Mouse (Mus musculus) T-cell, adult 2 months (primary cell): ENCODE measurements at regions not wholly inside any gene's neighbourhood (a gene's known extent, or its start where the extent isn't known, plus 50 kb on each side); places are given as distances from the start of the nearest gene placed in this dataset.

Experiments
- DNase-seq: peaks from one replicate; pipeline ENCODE4 v3.0.0; 2022; ENCODE audit warnings: low spot score

DNA sequence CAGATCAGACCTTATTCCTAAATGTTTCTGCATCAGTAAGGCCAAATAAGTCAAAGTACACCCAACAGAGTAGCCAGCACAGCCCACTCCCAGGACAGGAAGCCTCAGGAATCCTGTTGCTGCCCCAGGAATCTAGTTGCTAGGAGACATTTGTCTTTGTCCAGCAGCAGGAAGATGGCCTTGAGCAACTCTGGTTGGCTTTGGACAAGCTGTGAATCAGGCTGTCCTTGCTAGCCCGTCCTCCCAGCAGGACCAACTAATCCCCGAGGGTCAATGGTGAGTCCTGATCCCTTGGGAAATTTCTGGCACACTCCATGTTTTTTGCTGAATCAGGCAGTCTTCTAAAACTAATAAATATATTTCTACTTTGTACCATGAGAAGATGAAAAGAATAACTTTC lies 317.1 kb downstream of the Mtx2 start:
- DNase-seq: no peak

DNA sequence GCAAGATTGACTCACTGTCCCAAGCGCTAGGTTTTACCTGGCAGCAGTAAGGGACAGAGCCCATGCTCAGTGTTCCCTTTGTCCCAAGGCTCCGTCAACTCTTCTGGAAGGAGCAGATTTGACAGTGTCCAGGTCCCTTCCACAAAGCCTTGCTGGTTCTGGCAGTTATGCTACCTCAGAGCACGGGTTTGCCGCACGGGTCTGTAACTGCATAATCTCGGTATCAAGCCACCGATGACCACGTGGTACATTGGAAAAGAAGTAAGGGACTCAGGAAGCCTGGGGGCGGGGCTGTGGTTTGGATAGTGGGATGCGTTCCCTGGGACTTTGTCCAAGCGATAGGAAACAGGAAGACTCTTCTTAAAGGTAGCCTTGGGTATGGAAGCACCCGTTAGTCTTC lies 319.3 kb downstream of the Mtx2 start:
- DNase-seq: no peak

DNA sequence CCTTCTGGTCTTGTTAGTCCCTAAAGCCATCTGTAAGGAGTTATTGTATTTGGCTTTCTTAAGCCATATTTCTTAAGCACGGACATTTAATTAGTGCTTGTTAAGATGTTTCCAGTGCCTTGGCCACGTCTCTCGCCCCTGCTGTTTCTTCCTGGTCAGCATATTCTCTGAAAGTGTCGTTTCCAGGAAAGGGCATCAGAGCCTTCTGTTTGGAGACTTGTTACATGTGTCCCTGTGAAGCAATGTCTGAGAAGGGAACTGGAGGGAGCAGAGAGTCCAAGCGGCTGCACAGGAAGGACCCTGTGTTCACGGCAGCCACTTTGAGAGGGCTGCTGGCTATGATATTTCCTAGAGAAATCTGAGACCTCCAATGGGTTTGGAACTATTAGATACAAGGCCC lies 320.7 kb downstream of the Mtx2 start:
- no peak for DNase-seq

DNA sequence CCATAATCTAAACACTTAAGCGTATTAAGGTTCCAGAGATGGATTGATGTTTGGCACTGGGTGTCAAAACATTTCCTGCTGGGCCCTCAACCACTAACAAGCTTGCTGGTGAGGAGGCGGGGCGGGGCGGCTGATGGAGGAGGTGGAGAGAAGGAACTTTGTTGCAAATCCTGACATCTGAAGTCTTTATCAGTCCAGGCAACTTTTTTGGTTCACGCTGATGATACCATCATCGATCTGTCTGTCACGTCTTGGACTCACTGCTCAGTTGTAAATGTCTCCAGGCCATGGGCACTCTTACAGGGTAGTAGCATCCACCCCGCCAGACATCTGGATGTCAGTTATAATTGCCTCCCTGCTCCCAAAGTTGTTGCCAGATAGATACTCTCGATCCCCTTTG lies 321.8 kb downstream of the Mtx2 start:
- no peak for DNase-seq

- peak; percentile 52 for DNase-seq
Measured at GRCm38 (mm10) chr2:75147967-75148366, 322.4 kb downstream of the Mtx2 start.

- DNase-seq: no peak
Measured at GRCm38 (mm10) chr2:75149036-75149435, 323.4 kb downstream of the Mtx2 start.

DNA sequence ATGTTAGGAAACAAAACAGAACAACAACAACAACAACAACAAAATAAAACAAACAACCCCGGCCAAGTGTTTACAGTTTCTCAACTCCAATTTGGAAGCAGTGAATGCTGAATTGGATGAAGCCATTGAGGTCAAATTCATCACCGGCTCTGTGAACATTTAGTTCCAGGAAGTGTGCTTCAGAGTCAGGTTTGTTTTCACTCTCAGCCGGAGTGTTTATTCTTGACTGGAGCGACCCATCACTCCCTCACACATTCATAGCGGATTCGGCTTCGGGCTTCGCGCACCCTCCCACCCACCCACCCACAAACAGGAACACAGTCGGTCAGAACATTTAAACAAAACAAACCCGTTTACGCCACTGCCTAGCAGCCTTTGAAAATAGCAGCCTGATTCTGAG lies 324.0 kb downstream of the Mtx2 start:
- DNase-seq: no peak

GRCm38 (mm10) chr2:75150986-75151385 lies 325.4 kb downstream of the Mtx2 start:
- peak; percentile 54 for DNase-seq

DNA sequence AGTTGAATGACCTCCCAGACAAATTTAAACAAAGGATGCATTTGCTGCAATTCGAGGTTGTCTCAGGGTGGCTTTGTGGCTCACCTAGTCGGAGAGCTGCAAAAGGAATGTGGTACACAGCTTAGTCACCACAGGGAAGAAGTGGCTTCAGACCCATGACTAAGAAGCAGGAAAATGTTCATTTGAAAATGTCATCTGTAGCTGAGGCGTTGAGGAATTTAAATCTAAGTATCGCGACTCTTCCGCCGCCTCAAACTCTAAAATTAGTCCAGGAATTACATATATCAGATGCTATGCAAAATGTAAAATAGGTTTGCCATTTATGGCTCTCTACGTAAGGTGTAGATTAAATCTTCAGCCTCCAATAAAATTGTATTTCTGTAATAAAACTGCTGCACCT lies 325.9 kb downstream of the Mtx2 start:
- DNase-seq: no peak

DNA sequence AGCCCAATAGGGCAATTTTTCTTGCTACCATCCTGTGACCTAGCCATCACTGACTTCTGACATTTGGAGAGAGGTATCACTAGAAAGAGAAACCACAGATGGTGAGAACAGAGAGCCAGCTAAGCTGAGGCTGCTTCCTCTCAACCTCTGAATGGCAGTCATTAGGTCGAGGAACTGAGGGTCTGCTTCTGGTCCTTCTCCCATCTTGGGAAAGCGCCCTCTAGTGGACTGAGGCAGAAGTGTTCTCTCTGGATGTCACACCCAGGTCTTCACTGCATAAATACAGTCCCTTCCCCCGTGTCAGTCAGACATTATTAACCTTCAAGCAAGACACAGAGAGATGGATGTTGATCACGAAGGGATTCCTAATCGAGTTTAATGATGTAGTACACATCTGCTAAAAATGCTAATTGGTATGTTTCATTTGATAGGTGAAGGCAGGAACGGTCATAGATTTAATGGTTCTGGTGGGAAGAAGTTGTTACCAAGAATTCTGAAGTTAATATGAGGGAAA lies 326.9 kb downstream of the Mtx2 start:
- peak; percentile 43 for DNase-seq

DNA sequence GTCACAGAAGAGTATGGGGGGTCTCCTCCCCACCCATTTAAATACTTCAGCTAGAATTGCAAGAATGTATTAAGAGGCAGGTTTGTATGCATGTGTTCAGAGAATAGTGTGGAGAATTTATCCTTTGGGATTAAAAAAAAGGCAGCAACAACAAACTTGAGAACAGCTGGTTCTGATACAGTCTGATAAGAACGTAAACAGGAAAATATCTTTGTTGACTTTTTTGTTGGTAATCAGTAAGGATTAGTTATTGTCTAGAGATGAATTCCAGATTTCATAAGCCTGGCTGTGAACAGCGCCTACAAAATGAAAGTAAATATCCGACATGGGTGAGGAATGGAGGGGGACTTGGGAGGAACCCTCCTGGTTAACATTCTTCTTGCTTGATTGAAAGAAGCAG lies 328.8 kb downstream of the Mtx2 start:
- no peak for DNase-seq

DNA sequence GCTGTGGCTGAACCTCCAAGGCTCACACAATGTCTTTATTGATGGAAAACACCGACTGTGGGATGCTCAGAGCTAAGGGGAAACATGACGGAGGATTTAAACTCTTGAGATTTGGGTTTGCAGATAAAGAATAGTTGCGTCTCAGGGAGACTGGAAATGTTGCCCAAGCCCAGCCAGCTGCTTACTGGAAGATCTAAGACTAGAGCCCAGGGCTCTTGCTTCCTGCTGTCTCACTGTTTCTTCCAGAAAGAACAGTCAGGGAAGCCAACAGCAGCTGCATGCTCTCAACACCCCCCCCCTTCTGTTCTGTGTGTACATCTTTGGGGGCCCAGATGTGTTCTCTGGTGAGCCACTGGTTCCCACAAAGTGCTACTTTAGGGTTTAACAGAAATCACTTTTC lies 333.0 kb downstream of the Mtx2 start:
- DNase-seq: no peak

DNA sequence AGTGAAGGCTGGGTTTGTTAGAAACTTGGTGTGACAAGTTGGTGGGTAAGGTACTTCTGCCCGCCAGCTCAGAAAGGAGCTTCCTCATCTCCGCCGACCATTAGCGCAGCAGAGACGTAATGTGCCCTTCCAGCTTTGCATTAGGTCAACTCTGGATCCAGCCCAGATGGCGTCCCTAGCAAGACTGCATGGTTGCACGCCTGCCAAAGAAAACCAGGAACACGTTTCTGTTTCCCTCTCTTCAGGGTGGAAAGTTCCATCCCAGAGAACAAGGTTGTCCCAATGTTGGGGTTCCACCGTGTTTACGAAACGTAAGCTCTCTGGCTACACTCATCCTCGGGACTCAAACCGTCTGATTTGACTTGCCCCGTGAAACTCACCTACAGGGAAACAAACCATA lies 335.5 kb downstream of the Mtx2 start:
- DNase-seq: no peak

- DNase-seq: no peak
Measured at GRCm38 (mm10) chr2:75164987-75165386, 339.4 kb downstream of the Mtx2 start.

- DNase-seq: no peak
Measured at GRCm38 (mm10) chr2:75176267-75176666, 350.7 kb downstream of the Mtx2 start.

- no peak for DNase-seq
Measured at GRCm38 (mm10) chr2:75183293-75183692, 357.7 kb downstream of the Mtx2 start.

DNA sequence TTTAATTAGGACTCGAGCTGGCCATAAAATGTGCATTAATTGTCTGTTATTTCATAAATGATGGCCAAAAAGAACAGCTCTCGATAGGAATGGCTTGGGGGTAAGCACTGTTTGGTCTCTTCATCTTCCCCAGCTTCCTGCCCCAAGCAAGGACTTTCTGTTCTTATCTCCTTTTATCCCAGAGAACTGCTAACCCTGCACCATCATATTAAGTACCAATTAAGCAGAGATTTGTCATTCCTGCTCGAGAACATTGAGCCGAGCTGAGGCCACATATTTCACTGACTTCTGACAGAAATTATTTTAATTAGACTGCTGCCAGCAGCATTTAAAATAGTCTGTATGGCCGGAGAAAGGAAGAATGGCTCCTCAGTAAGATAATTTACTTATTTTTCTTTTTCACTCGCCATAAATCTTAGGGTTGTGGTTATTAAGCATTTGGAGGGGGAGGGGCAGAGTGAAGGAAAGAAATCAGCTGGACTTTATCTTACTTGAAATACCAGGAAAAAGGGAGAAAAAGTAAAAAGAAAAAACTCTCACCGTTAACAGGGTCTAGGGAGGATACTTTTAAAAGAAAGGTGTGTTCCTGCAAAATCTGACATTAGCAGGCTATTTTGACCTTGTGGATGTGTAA lies 377.1 kb downstream of the Mtx2 start:
- DNase-seq: no peak

GRCm38 (mm10) chr2:75208821-75209758 lies 383.5 kb downstream of the Mtx2 start:
- no peak for DNase-seq

DNA sequence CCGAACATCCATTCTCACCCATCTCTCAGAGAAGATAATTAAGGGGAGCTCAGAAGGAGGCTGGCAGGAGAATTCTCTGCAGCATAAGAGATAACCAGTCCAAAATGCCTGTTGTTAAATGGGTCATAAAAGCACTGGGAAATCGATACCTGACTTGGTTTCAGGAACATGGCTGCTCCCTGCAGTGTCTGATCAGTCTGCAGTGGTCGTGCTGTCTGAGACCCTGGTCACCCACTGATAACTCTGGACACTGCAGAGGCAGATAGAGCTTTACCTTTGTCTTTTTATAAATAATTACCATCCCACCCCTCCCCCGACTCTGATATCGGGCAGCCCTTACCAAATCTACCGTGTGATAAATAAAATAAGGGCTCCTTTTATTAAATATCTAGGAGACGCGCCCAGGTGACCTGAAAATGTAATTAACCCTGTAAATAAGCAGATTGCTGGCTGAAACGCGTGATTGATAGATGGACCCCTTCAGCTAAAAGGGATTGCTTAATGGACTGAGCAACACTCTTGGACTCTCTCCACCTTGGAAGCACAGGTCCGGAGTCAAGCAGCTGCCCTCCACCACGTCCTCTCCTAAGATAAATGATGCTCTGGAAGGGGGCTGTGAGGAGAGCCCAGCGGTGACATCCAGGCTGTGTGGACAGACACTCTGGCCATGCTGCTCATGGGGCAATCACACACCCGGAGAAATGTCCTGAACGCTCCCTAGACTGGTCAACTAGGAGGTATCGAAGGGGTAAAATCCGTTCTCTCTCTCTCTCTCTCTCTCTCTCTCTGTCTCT lies 384.4 kb downstream of the Mtx2 start:
- no peak for DNase-seq

DNA sequence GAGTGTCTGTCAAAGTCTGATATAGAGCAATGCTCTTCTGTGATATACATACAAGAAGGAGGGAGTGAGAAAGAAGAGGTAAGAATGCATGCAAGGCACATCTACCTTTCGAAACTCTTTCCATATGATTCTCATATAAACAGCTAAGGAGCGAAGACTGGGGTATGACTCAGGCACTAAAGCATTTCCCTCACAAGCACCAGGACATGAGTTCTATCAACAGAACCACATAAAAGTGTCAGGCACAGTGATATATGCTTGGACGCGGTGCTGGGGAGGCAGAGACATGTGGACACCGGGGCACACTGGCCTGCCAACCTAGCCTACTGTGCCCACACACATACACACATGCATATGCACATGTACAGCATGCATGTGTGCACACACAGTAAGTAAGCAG lies 391.3 kb downstream of the Mtx2 start:
- no peak for DNase-seq

DNA sequence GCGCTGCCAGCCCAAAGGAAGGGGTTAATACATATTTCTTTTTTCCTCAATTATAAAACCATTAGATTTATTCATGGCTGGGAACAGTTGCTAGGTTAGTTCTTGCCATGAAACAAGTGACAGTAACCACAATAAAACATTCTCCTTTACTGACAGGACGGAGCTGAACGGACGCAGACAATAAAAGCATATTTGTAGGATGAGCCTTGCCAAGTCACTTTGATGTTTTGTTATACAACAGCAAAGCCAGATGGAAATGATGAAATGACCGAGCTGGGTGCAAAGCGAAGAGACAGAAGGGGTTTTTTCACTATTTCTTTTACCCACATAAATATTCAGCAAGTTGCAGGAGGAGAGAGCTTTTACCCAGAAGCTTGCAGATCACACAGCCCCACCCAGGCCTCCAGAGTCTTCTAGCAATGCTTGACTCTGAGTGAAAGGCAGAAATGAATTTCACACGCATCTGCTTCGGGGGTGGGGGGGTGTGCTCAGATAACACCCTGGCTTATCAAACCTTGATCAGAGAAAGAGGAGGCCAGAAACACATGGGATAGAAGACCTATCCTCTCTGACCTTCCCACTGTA lies 395.3 kb downstream of the Mtx2 start:
- DNase-seq: no peak

DNA sequence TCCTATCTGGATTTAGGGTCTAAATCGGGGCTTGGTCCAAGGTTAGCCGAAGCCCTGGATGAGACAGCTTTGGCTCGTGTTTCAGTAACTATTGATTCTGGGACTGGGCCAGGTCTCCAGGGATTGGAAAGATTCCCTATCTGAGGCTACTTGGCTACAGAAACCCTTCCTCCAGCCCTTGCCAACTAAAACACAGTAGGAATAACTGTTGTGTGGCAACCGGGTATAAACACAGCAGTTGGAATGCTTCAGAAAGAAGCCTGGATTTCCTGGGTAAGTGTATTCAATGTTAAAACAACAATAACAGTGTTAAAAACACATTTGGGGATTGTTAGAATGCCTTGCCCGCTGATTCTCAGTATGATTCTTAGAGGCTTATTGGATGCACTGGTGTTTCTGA lies 398.8 kb downstream of the Mtx2 start:
- DNase-seq: no peak
